Mouse (Mus musculus): ENCODE results near the gene Chit1.

The Chit1 gene

GRCm38 (mm10) chr1:134110979-134111378 is at the start of gene Chit1:
Gene Chit1, plus strand, starts transcription at chr1:134111242.
- DNase-seq (ENCODE audit: low read depth, low spot score), result peak; percentile 64

DNA sequence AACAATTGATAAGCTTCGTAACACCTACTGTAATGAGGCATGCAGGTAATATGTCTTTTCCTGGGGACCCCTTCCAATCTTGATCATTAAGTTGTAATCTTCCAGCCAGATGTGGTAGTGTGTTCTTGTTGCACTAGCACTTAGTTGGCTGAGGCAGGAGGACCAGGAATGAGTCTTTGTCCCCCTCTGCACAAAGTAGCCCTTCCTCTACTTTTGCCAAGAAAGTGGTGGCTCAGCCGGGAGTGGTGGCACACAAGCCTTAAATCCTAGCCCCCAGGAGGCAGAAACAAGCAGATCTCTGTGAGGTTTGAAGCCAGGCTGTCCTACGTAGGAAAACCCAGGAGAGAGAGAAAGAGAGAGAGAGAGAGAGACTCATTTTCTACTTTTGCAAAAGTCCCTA is 49.1 kb upstream of the Chit1 start:
- DNase-seq (ENCODE audit: low read depth, low spot score), result no peak

DNA sequence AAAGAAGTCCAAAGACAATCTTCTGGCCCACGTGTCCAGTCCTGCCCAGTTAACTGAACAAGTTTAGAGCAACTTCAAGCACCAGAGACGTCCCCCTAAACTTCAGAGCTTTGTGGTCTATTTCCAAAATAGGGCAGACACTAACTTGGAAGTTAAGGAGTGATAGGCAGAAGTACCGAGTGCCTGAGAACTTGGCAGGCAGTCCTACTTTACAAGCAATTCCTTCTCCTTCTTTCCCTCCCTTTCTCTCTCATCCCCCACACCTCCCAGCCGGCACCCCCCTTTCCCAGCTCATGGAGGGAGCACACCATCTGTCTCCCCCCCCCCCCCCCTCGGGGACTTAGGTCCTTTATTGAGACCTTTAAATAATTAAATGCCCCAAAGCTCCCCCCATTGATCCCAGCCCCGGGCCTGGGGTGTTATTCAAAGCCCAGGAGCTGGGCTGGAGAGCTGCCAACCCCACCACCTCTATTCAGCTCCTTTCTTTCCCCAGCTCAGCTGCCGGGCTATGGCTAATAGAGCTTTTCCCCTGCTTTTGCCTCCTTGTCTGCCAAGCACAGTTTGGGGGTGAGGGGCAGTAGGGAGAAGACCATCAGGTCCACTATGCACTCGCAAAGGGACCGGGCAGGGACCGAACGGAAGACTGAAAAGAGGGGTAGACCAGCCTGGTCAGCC is 48.5 kb upstream of the Chit1 start:
- DNase-seq (ENCODE audit: low read depth, low spot score), result peak; percentile 9

GRCm38 (mm10) chr1:134063086-134063772 is 47.8 kb upstream of the Chit1 start:
- peak; percentile 73 for DNase-seq (ENCODE audit: low read depth, low spot score)

GRCm38 (mm10) chr1:134063773-134064125 is 47.3 kb upstream of the Chit1 start:
- peak; percentile 77 for DNase-seq (ENCODE audit: low read depth, low spot score)

DNA sequence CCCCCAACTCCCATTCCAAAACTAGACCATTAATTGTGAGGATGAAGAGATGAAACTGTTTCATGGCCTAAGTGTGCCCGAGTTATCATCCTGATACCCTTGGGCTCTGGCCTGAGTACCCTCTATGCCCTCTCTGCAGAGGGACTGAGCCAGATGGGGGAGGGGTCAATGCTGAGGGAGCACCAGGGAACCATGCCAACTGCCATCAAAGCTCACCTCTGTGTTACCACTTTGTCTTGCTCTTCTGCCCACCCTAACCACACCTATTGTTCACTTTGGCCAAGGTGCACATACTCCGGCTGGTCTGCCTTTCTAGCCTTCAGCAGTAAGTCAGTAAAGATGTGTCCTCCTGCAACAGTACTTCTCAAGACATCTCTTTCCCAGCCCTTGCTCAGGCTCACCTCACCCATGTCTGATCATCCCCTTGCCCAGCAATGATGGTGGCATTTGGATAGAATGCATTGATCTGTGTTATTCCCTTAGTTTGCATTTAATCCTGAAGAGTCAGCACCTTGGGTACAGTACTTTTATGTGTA is 46.7 kb upstream of the Chit1 start:
- peak; percentile 13 for DNase-seq (ENCODE audit: low read depth, low spot score)

DNA sequence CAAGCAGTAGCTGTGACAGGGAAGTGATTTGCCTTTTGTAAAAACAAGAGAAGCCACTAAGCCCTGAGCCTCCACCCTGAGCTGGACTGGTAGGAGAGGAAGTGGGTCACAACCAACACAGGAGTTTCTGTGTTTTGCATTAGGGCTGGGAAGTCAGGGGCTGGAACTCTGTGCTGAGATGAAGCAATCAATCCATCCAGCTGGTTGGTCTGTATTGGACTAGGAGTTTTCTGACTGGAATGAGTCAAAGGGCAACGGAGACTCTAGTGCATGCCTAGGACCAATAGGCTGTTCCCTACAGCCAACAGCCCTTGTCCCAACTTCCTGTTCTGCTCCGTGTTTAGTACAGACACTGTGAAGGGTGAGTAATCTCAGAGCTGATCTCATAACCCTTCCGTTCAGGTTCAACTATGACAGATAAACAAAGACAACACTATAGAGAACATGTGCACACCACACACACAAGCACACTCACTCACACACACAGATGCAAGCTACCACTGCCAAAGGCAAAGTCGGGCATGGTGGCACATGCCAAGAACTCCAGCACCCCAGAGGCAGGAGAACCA is 45.7 kb upstream of the Chit1 start:
- peak; percentile 78 for DNase-seq (ENCODE audit: low read depth, low spot score)

DNA sequence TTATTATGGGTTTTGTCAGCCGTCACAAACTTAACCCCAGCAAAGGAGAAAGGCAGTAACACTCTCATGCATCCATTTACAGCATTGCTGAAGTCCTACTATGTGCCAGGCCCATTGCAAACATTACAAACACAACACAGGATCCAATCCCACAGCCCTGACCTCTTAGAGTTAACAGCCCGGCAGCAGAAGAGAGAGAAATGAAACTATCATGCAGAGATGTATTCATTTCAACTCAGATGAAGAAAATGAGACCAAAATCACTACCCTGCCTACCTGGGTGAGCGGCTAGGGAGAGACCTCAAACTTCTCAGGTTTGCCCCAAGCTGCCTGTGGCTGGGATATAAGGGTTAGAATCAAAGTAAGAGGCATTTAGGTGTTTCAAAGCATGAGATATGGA is 44.5 kb upstream of the Chit1 start:
- peak; percentile 32 for DNase-seq (ENCODE audit: low read depth, low spot score)

- peak; percentile 86 for DNase-seq (ENCODE audit: low read depth, low spot score)
These were observed 43.9 kb upstream of the Chit1 start for GRCm38 (mm10) chr1:134067143-134067619.

DNA sequence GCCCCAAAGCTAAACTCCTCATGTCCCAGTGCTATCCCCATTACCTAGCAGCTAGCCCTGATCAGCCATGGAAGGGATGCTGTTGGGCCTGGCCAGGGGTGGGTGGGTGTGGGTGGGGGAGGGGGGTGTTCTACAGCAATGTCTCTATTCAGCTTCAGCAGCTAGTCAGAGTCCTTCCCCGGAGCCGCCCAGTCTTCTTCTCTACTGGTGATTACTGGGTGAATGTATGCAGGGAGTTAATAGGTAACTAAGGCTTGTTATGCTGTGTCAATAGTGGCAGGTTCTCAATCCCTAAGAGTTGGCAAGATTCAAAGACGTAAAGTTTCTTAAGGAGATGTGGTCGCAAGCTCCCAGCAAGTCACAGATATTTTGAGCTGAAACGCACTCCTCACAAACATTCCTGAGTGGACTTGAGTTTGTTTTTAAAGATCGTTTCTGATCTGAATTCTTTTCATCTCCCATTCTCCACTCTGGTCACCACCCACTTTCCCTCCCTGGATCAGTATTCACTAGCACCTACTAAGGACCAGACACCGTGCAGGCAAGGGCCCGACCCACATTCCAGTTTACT is 40.9 kb upstream of the Chit1 start:
- no peak for DNase-seq (ENCODE audit: low read depth, low spot score)

DNA sequence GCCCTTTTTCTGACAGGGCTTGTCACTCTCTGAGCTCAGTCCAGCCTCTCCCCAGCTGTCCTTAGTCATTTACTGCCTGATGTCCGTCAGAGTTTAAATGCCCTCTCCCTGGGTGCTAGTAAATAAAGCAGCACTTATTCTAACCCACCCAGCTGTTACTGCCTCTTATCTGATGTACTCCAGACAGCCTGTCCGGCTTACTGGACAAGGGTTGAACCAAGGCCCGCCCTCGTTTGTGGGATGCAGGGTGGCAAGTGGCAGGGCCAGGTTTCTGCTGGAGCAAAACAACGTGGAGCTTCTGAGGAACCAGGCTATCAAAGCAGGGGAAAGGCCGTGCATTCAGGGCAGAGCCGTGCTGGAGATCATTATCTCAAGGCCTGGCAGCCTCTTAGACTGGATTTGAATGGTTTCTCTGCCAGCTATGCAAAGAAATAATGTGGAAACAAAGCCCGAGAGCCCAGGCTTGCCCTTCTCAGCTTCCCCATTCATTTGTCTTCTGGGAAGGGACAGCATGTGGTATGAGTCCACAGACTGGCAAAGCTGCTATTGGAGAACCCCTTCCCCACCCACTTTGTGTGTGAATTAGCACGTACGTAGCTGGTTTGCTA is 39.5 kb upstream of the Chit1 start:
- no peak for DNase-seq (ENCODE audit: low read depth, low spot score)

- DNase-seq (ENCODE audit: low read depth, low spot score), result no peak
These were observed 37.9 kb upstream of the Chit1 start for GRCm38 (mm10) chr1:134073061-134073564.

- DNase-seq (ENCODE audit: low read depth, low spot score), result no peak
These were observed 37.4 kb upstream of the Chit1 start for GRCm38 (mm10) chr1:134073658-134074057.

GRCm38 (mm10) chr1:134074184-134074583 is 36.9 kb upstream of the Chit1 start:
- DNase-seq (ENCODE audit: low read depth, low spot score), result peak; percentile 30

DNA sequence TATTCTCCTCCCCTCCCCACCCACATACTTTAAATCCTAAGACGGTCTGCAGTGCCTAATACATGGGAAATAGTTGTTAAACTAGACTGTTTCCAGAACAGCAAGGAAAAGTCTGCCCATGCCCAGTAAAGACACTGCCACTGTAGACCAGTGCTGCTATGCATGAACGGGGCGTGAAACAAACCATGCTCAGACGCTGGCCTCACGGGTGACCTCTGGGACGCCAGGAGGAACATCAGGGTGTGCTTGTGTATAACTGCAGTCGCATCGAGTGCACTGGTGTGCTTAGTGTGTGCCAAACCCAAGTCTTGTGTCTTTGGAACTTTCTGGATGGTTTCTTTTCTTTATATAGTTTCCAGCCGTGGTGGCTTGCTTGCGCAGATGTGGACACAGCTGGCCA is 36.4 kb upstream of the Chit1 start:
- DNase-seq (ENCODE audit: low read depth, low spot score), result peak; percentile 50

- no peak for DNase-seq (ENCODE audit: low read depth, low spot score)
These were observed 35.5 kb upstream of the Chit1 start for GRCm38 (mm10) chr1:134075532-134075931.

- no peak for DNase-seq (ENCODE audit: low read depth, low spot score)
These were observed 34.3 kb upstream of the Chit1 start for GRCm38 (mm10) chr1:134076789-134077188.

- peak; percentile 82 for DNase-seq (ENCODE audit: low read depth, low spot score)
These were observed 33.5 kb upstream of the Chit1 start for GRCm38 (mm10) chr1:134077389-134078060.

- no peak for DNase-seq (ENCODE audit: low read depth, low spot score)
These were observed 32.8 kb upstream of the Chit1 start for GRCm38 (mm10) chr1:134078061-134078795.

DNA sequence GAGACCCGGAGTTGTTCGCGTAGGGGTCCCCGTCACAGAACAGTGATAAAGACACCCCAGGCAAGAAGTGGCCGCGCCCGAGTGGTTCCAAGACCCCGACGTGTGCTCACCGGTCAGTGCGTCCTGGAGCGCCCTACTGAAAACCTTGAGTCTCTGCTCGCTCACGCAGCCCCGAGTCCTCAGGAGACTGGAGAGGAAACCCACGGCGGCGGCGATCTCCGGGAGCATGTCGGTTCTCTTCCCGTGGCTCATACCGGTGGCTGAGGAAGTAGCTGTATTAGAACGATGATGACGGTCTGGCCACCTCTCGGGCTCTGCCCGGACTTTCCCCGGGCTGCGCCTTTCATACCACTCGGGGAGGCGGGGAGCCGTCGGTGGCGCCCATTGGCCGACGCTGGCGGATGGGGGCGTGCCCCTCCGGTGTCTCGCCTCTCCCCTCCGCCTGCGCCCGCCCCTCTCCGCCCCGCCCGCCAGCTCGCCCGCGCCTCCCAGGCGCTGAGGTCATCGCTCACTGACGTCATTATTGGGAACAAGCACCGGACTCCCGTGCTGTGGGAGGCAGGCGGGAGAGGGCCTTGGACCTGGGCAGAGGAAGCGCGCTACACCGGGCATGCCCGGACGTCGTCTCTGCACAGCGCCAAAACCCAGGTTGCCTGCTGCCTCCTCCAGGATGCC is 32.1 kb upstream of the Chit1 start, which contains the start of gene Btg2:
Gene Btg2 (minus strand): TSS at position 319 of the 675 bp plus-strand sequence.
- DNase-seq (ENCODE audit: low read depth, low spot score), result peak; percentile 97

All from CD4-positive helper T cell, adult 2 months (primary cell).